Mouse (Mus musculus) embryonic facial prominence, embryonic 14.5 days (tissue): Measurements from ENCODE around the gene Ccdc157. TPM values are rescaled to one million over a fixed set of nuclear protein-coding genes. Genes with fewer than 3 reads are reported as not detected.
"Not testable (repeated sequence)": the region's sequence is repeated elsewhere in the genome, so short reads cannot be mapped to it uniquely, and the experiment has no call there.

Experiments
- ATAC-seq: fragments of 200-750 bp; cut with Nextera tagmentation; 2 replicates; pipeline ENCODE4 v1.8.0; 2017; ENCODE audit warnings: low read depth, moderate number of reproducible peaks, moderate TSS enrichment
- DNase-seq: peaks from one replicate; pipeline ENCODE4 v3.0.0-alpha.2; 2015; ENCODE audit warnings: low spot score
- H3K27ac ChIP-seq: fragments of 300-500 bp; sonication (generic); replicated peaks from 2 replicates; pipeline ENCODE4 v1.5.1; 2014; ENCODE audit warnings: low read depth, mild to moderate bottlenecking, low read length, moderate library complexity
- H3K27me3 ChIP-seq: fragments of 300-500 bp; sonication (generic); replicated peaks from 2 replicates; pipeline ENCODE4 v1.6.1; 2014; ENCODE audit warnings: low read length; ENCODE audit not compliant: control insufficient read depth, insufficient read depth
- H3K36me3 ChIP-seq: fragments of 300-500 bp; sonication (generic); 2 replicates; pipeline ENCODE4 v1.6.1; 2014; ENCODE audit warnings: low read length, mixed read lengths; ENCODE audit not compliant: control insufficient read depth, insufficient read depth
- H3K4me1 ChIP-seq: fragments of 300-500 bp; sonication (generic); 2 replicates; pipeline ENCODE4 v1.6.1; 2014; ENCODE audit warnings: antibody characterized with exemption, low read length; ENCODE audit not compliant: control insufficient read depth, insufficient read depth
- H3K4me2 ChIP-seq: fragments of 300-500 bp; sonication (generic); 2 replicates; pipeline ENCODE4 v1.6.1; 2014; ENCODE audit warnings: low read depth, mild to moderate bottlenecking, low read length, moderate library complexity, mixed read lengths
- H3K4me3 ChIP-seq: fragments of 300-500 bp; sonication (generic); 2 replicates; pipeline ENCODE4 v1.5.1; 2014; ENCODE audit warnings: low read depth, mild to moderate bottlenecking, low read length
- H3K9ac ChIP-seq: fragments of 300-500 bp; sonication (generic); 2 replicates; pipeline ENCODE4 v1.6.1; 2014; ENCODE audit warnings: low read depth, mild to moderate bottlenecking, low read length, moderate library complexity, mixed read lengths
- H3K9me3 ChIP-seq: fragments of 300-500 bp; sonication (generic); 2 replicates; pipeline ENCODE4 v1.6.1; 2016; ENCODE audit warnings: low read length; ENCODE audit not compliant: control insufficient read depth
- WGBS: fragments of 180-500 bp; shearing (Covaris S2); extraction: QIAGEN DNeasy Blood & Tissue Kit; methylation state at CpG from one replicate; pipeline ENCODE4 v1.1.7; 2014; 5-methylcytosine and 5-hydroxymethylcytosine counted together
- polyA plus RNA-seq: library from polyadenylated mRNA; unstranded; fragments of >200 nt; fragmentation: Nextera tagmentation; extraction: Ambion mirVana; gene quantifications from 2 replicates; pipeline ENCODE4 v1.2.1, GENCODE M21; 2014

Ccdc157 gene
- polyA plus RNA-seq, 1 experiment from 2014 or later, result 6.7 TPM

- Histone ChIP-seq H3K4me3 (no peak overlapping the region), H3K9me3 (no peaks in the 10 kb centered on the region), H3K27ac (no peak overlapping the region), H3K9ac (no peak overlapping the region), H3K4me1 (peaks cover 4% of the 10 kb centered on the region), H3K4me2 (no peak overlapping the region), H3K27me3 (no peaks in the 10 kb centered on the region), H3K36me3 (peaks cover 16% of the 10 kb centered on the region)
- DNase-seq (no peak), ATAC-seq (no peak)
- WGBS, result 64% methylated on average over 3 of the region's 3 CpGs
Observed at GRCm38 (mm10) chr11:4133450-4133849, 26.6 kb downstream of the Ccdc157 start.

GRCm38 (mm10) chr11:4128461-4128860 is 31.6 kb downstream of the Ccdc157 start:
- not testable (repeated sequence) for ATAC-seq, H3K36me3 ChIP-seq, H3K4me3 ChIP-seq, H3K4me2 ChIP-seq, H3K27ac ChIP-seq, H3K9ac ChIP-seq, H3K27me3 ChIP-seq, H3K4me1 ChIP-seq, DNase-seq
- WGBS, result 86% methylated on average over 4 of the region's 4 CpGs
- peaks cover 22% of the 10 kb centered on the region; the same call in 1 of the 2 replicates for H3K9me3 ChIP-seq

GRCm38 (mm10) chr11:4127059-4127458 is 33.0 kb downstream of the Ccdc157 start:
- H3K36me3 ChIP-seq, result no peaks in the 10 kb centered on the region
- H3K4me2 ChIP-seq, result no peak overlapping the region
- no peak for DNase-seq
- no peak overlapping the region for H3K9ac ChIP-seq
- H3K9me3 ChIP-seq, result peaks cover 22% of the 10 kb centered on the region; the same call in 1 of the 2 replicates
- WGBS, result 85% methylated on average over 1 of the region's 1 CpGs
- H3K4me1 ChIP-seq, result no peaks in the 10 kb centered on the region
- no peak overlapping the region for H3K4me3 ChIP-seq
- no peak overlapping the region for H3K27ac ChIP-seq
- no peak for ATAC-seq
- H3K27me3 ChIP-seq, result no peaks in the 10 kb centered on the region

GRCm38 (mm10) chr11:4123922-4124321 is 36.2 kb downstream of the Ccdc157 start:
- Histone ChIP-seq H3K4me1 (no peaks in the 10 kb centered on the region), H3K9ac (no peak overlapping the region), H3K27me3 (0 out of 2 replicates have a peak, but pooled peaks cover 4% of the 10 kb centered on the region), H3K4me2 (no peak overlapping the region), H3K9me3 (peaks cover 22% of the 10 kb centered on the region; the same call in 1 of the 2 replicates), H3K27ac (no peak overlapping the region), H3K36me3 (no peaks in the 10 kb centered on the region), H3K4me3 (no peak overlapping the region)
- ATAC-seq (no peak), DNase-seq (no peak)
- 61% methylated on average over 5 of the region's 5 CpGs for WGBS

GRCm38 (mm10) chr11:4122742-4123579 is 37.1 kb downstream of the Ccdc157 start, which contains the start of gene Sec14l2:
Gene Sec14l2, minus strand, starts transcription at chr11:4123415.
- Histone ChIP-seq H3K27ac (no peak within 1 kb of the TSS), H3K27me3 (peaks cover 8% of the 10 kb centered on the region; the same call in 1 of the 2 replicates), H3K4me2 (no peak within 1 kb of the TSS), H3K4me3 (no peak within 1 kb of the TSS), H3K36me3 (no peaks in the 10 kb centered on the region), H3K9me3 (peaks cover 22% of the 10 kb centered on the region; the same call in 1 of the 2 replicates), H3K4me1 (peaks cover 1% of the 10 kb centered on the region), H3K9ac (no peak within 1 kb of the TSS)
- WGBS, result 72% methylated on average over 10 of the region's 10 CpGs
- peak; percentile 19; the same call in 1 of the 2 replicates for ATAC-seq
- no peak for DNase-seq

- H3K4me3 ChIP-seq, result no peak overlapping the region
- no peak overlapping the region for H3K9ac ChIP-seq
- H3K27me3 ChIP-seq, result peaks cover 13% of the 10 kb centered on the region
- 76% methylated on average over 5 of the region's 5 CpGs for WGBS
- H3K4me1 ChIP-seq, result peaks cover 6% of the 10 kb centered on the region
- no peaks in the 10 kb centered on the region for H3K36me3 ChIP-seq
- no peak overlapping the region for H3K27ac ChIP-seq
- no peak for DNase-seq
- H3K9me3 ChIP-seq, result peaks cover 22% of the 10 kb centered on the region; the same call in 1 of the 2 replicates
- no peak; the same call in 1 of the 2 replicates for ATAC-seq
- H3K4me2 ChIP-seq, result no peak overlapping the region
Observed at GRCm38 (mm10) chr11:4122226-4122625, 37.9 kb downstream of the Ccdc157 start.

- H3K9me3 ChIP-seq, result peaks cover 18% of the 10 kb centered on the region; the same call in 1 of the 2 replicates
- H3K9ac ChIP-seq, result no peak overlapping the region
- ATAC-seq (no peak), DNase-seq (no peak)
- no peak overlapping the region for H3K27ac ChIP-seq
- no peaks in the 10 kb centered on the region for H3K36me3 ChIP-seq
- WGBS, result 80% methylated on average over 3 of the region's 3 CpGs
- H3K4me2 ChIP-seq, result no peak overlapping the region
- H3K27me3 ChIP-seq, result peaks cover 13% of the 10 kb centered on the region
- H3K4me1 ChIP-seq, result peaks cover 6% of the 10 kb centered on the region
- no peak overlapping the region for H3K4me3 ChIP-seq
Observed at GRCm38 (mm10) chr11:4121691-4122090, 38.4 kb downstream of the Ccdc157 start.

- H3K4me3 ChIP-seq, result no peak overlapping the region
Observed at GRCm38 (mm10) chr11:4119635-4120034, 40.5 kb downstream of the Ccdc157 start.

More at GRCm38 (mm10) chr11:4119635-4120034, 40.5 kb downstream of the Ccdc157 start:
- no peak overlapping the region for H3K4me2 ChIP-seq
- no peak overlapping the region for H3K9ac ChIP-seq
- H3K36me3 ChIP-seq, result no peaks in the 10 kb centered on the region
- DNase-seq, result no peak
- 0 out of 2 replicates have a peak, but pooled peaks cover 4% of the 10 kb centered on the region for H3K9me3 ChIP-seq
- WGBS, result 78% methylated on average over 5 of the region's 5 CpGs
- no peak overlapping the region for H3K27ac ChIP-seq
- H3K4me1 ChIP-seq, result peaks cover 6% of the 10 kb centered on the region
- peaks cover 13% of the 10 kb centered on the region for H3K27me3 ChIP-seq
- no peak for ATAC-seq
